Mouse (Mus musculus): ENCODE results near the gene Slc23a3. TPM values are rescaled to one million over a fixed set of nuclear protein-coding genes. Genes with fewer than 3 reads are reported as not detected.

Slc23a3 gene
- polyA plus RNA-seq (2015; fragmentation: Nextera tagmentation; extraction: Ambion mirVana): 0.09 and 0.15 TPM in 2 replicates

DNA sequence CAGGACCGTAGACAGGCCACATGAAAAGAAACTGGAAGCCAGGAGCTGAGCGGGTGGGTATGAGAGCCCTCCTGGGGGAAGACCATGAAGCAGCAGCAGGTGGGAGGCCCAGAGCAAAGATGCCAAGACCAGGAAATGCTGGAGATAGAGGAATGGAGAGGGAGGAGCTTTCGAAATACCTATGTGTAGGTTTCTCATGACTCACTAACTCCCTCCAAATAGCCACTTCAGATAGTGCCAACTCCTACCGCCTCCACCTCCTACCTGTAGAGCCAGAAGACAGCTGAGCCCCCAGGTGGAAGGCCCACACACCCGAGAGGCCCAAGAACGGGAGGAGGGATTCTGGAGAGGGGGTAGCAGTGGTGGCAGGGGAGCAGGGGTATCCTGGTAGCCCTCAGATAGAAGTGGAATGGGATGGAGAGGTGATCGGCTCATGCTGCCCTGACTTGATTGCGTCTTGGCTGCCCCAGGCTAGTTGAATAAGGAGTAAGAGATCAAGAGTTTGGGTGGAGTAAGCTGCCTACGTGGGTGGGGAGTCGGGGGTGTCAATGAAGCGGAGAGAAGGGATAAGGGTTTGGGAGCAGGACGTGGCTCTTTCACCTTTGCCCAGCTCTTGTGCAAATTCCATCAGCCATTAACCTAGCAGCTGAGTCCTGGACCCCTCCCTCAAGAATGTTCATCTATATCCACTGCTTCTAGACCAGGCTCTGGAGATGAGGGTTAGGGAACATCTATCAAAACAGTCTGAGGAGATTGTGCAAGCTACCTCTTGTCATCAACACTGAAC, at the start of gene Slc23a3:
Gene Slc23a3, minus strand, starts transcription at position 470 of the 787 bp plus-strand sequence.

GRCm38 (mm10) chr1:75180105-75180590, 46.5 kb upstream of the Slc23a3 start, which contains the start of gene Abcb6:
Abcb6 (minus strand) TSS chr1:75180392.

GRCm38 (mm10) chr1:75168472-75169464, 35.1 kb upstream of the Slc23a3 start, which contains the start of gene Zfand2b:
Zfand2b (plus strand) TSS chr1:75168646.

DNA sequence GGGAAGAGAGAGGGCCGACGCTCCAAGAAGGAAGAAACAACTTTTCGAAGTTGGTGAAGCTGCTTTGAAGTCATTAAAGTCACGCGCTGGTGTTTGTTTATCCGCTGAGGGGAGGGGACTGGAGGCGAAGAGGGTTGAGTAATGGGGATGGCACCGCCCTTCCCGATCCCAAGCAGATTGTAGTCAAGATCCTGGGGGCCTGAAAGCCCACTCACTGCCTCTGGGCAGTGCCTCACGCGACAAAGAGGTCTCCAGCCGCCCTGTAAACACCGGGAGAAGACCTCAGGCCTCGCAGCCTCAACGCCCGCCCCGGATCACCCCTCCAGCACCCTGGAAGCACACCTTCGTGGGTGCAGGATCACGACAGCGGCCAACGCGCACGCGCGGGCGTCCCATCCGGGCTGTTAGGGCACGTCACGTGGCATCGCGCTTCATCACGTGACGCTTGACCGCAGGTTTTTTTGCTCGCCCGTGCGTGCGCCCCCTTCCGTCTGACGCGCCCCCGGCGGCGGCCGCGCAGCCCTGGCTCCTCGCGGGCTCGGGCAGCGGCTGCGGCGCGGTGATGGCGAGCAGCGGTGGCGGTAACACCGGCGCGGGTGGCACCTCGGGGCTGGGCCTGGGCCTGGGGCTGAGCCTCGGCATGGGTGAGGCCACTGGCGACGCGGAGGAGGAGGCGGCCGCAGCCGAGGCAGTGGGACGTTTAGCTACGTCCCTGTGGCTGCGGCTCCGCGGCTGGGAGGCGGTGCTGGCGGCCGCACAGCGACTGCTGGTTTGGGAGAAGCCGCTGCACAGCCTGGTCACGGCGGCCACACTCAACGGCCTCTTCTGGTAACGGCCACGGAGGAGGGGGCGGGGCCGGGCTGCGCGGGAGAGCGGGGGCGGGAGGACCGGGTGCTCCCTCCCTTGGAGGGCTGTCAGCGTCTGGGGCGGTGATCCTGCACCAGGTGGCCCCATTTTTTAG, 8.9 kb upstream of the Slc23a3 start, which contains the start of the genes Cnppd1 and Retreg2:
Gene Cnppd1, minus strand, starts transcription at position 411 of the 961 bp plus-strand sequence.
Gene Retreg2, plus strand, starts transcription at position 478 of the 961 bp plus-strand sequence.

GRCm38 (mm10) chr1:75124346-75125321, 9.1 kb downstream of the Slc23a3 start, which contains the start of gene Nhej1:
Nhej1 (minus strand) TSS chr1:75125200.

Other genes starting within 250 kb of the Slc23a3 start
- not detected in 2 replicates for gene Fev, start 248.5 kb downstream of the Slc23a3 start, polyA plus RNA-seq (2015; fragmentation: Nextera tagmentation; extraction: Ambion mirVana)
- not detected in 2 replicates for gene Cryba2, start 240.7 kb downstream of the Slc23a3 start, polyA plus RNA-seq (2015; fragmentation: Nextera tagmentation; extraction: Ambion mirVana)
- not detected in 2 replicates for gene Cfap65, start 198.3 kb downstream of the Slc23a3 start, polyA plus RNA-seq (2015; fragmentation: Nextera tagmentation; extraction: Ambion mirVana)
- gene Ihh, start 182.2 kb downstream of the Slc23a3 start, polyA plus RNA-seq (2015; fragmentation: Nextera tagmentation; extraction: Ambion mirVana): 0.32 TPM in 1 of 2 replicates, not detected in the other
- gene Nhej1, start 8.7 kb downstream of the Slc23a3 start, polyA plus RNA-seq (2015; fragmentation: Nextera tagmentation; extraction: Ambion mirVana): 7.6 and 9.8 TPM in 2 replicates
- 30.1 and 31.4 TPM in 2 replicates for gene Cnppd1, start 8.8 kb upstream of the Slc23a3 start, polyA plus RNA-seq (2015; fragmentation: Nextera tagmentation; extraction: Ambion mirVana)
- gene Retreg2, start 8.9 kb upstream of the Slc23a3 start, polyA plus RNA-seq (2015; fragmentation: Nextera tagmentation; extraction: Ambion mirVana): 20.3 and 22.1 TPM in 2 replicates
- gene Zfand2b, start 34.8 kb upstream of the Slc23a3 start, polyA plus RNA-seq (2015; fragmentation: Nextera tagmentation; extraction: Ambion mirVana): 23.6 and 26.7 TPM in 2 replicates
- gene Abcb6, start 46.5 kb upstream of the Slc23a3 start, polyA plus RNA-seq (2015; fragmentation: Nextera tagmentation; extraction: Ambion mirVana): 38.0 and 41.5 TPM in 2 replicates
- 10.5 and 11.8 TPM in 2 replicates for gene Ankzf1, start 58.3 kb upstream of the Slc23a3 start, polyA plus RNA-seq (2015; fragmentation: Nextera tagmentation; extraction: Ambion mirVana)
- 29.1 and 34.9 TPM in 2 replicates for gene Atg9a, start 58.3 kb upstream of the Slc23a3 start, polyA plus RNA-seq (2015; fragmentation: Nextera tagmentation; extraction: Ambion mirVana)
- gene Glb1l, start 76.9 kb upstream of the Slc23a3 start, polyA plus RNA-seq (2015; fragmentation: Nextera tagmentation; extraction: Ambion mirVana): 4.6 and 5.3 TPM in 2 replicates
- 43.6 and 48.1 TPM in 2 replicates for gene Stk16, start 76.9 kb upstream of the Slc23a3 start, polyA plus RNA-seq (2015; fragmentation: Nextera tagmentation; extraction: Ambion mirVana)
- gene Tuba4a, start 86.0 kb upstream of the Slc23a3 start, polyA plus RNA-seq (2015; fragmentation: Nextera tagmentation; extraction: Ambion mirVana): 163 and 207 TPM in 2 replicates
- not detected in 2 replicates for gene A630095N17Rik, start 98.2 kb upstream of the Slc23a3 start, polyA plus RNA-seq (2015; fragmentation: Nextera tagmentation; extraction: Ambion mirVana)
- gene Dnajb2, start 102.5 kb upstream of the Slc23a3 start, polyA plus RNA-seq (2015; fragmentation: Nextera tagmentation; extraction: Ambion mirVana): 27.1 and 28.1 TPM in 2 replicates
- gene Ptprn, start 130.6 kb upstream of the Slc23a3 start, polyA plus RNA-seq (2015; fragmentation: Nextera tagmentation; extraction: Ambion mirVana): 0.11 and 0.13 TPM in 2 replicates
- 0.21 TPM in 1 of 2 replicates, not detected in the other for gene Resp18, start 144.5 kb upstream of the Slc23a3 start, polyA plus RNA-seq (2015; fragmentation: Nextera tagmentation; extraction: Ambion mirVana)
- gene Dnpep, start 184.1 kb upstream of the Slc23a3 start, polyA plus RNA-seq (2015; fragmentation: Nextera tagmentation; extraction: Ambion mirVana): 103 and 105 TPM in 2 replicates
- 2,318 and 2,325 TPM in 2 replicates for gene Des, start 226.4 kb upstream of the Slc23a3 start, polyA plus RNA-seq (2015; fragmentation: Nextera tagmentation; extraction: Ambion mirVana)
- gene Speg, start 241.4 kb upstream of the Slc23a3 start, polyA plus RNA-seq (2015; fragmentation: Nextera tagmentation; extraction: Ambion mirVana): 12.7 and 16.2 TPM in 2 replicates